Mouse (Mus musculus): ENCODE measurements around the gene Zbtb24. TPM values are rescaled to one million over a fixed set of nuclear protein-coding genes. Genes with fewer than 3 reads are reported as not detected.
"Not testable (repeated sequence)": the region's sequence is repeated elsewhere in the genome, so short reads cannot be mapped to it uniquely, and the experiment has no call there.

Gene Zbtb24
- polyA plus RNA-seq, 1 experiment from 2014 or later: 19.8 TPM

- no peaks in the 10 kb centered on the region for H3K36me3 ChIP-seq (replicated peaks)
Observed at GRCm38 (mm10) chr10:41486506-41487170, 36.5 kb downstream of the Zbtb24 start.

GRCm38 (mm10) chr10:41488877-41489276 lies 38.7 kb downstream of the Zbtb24 start:
- Histone ChIP-seq H3K27ac (no peak overlapping the region), H3K4me1 (peaks cover 18% of the 10 kb centered on the region), H3K27me3 (replicated peaks) (no peaks in the 10 kb centered on the region; the same call in 1 of the 2 replicates), H3K9ac (no peak overlapping the region), H3K4me3 (peak overlapping the region; percentile 86), H3K4me2 (peak overlapping the region; percentile 98), H3K36me3 (replicated peaks) (no peaks in the 10 kb centered on the region), H3K9me3 (no peaks in the 10 kb centered on the region)
- 46% methylated on average over 7 of the region's 7 CpGs for WGBS
- no peak for ATAC-seq (replicated peaks)

More at GRCm38 (mm10) chr10:41486506-41487170, 36.5 kb downstream of the Zbtb24 start:
- no peak overlapping the region for H3K4me2 ChIP-seq
- peaks cover 18% of the 10 kb centered on the region for H3K4me1 ChIP-seq
- H3K27me3 ChIP-seq (replicated peaks): no peaks in the 10 kb centered on the region; the same call in 1 of the 2 replicates
- no peak overlapping the region for H3K27ac ChIP-seq
- ATAC-seq (replicated peaks): no peak
- H3K9me3 ChIP-seq: no peaks in the 10 kb centered on the region
- WGBS: 68% methylated on average over 14 of the region's 14 CpGs
- no peak overlapping the region for H3K4me3 ChIP-seq
- H3K9ac ChIP-seq: no peak overlapping the region

- 42% methylated on average over 8 of the region's 8 CpGs for WGBS
- H3K4me3 ChIP-seq: peak overlapping the region; percentile 86
- peak overlapping the region; percentile 98 for H3K4me2 ChIP-seq
- peaks cover 18% of the 10 kb centered on the region for H3K4me1 ChIP-seq
- no peaks in the 10 kb centered on the region for H3K9me3 ChIP-seq
- no peaks in the 10 kb centered on the region for H3K36me3 ChIP-seq (replicated peaks)
- H3K27ac ChIP-seq: no peak overlapping the region
- H3K9ac ChIP-seq: peak overlapping the region; percentile 75
- no peak for ATAC-seq (replicated peaks)
- H3K27me3 ChIP-seq (replicated peaks): no peaks in the 10 kb centered on the region; the same call in 1 of the 2 replicates
Observed at GRCm38 (mm10) chr10:41489294-41489693, 39.1 kb downstream of the Zbtb24 start.

- Histone ChIP-seq H3K9ac (peak within 1 kb of the TSS; percentile 75), H3K4me1 (peaks cover 18% of the 10 kb centered on the region), H3K4me2 (peak within 1 kb of the TSS; percentile 98), H3K27me3 (replicated peaks) (no peaks in the 10 kb centered on the region; the same call in 1 of the 2 replicates), H3K36me3 (replicated peaks) (no peaks in the 10 kb centered on the region), H3K27ac (peak within 1 kb of the TSS; percentile 59; the same call in 1 of the 2 replicates), H3K9me3 (no peaks in the 10 kb centered on the region), H3K4me3 (peak within 1 kb of the TSS; percentile 86)
- under 1% methylated on average over 50 of the region's 50 CpGs for WGBS
- ATAC-seq (replicated peaks): peak; percentile 97
Observed at GRCm38 (mm10) chr10:41489708-41490517, 39.7 kb downstream of the Zbtb24 start, which contains the start of the genes Smpd2 and Ppil6. Gene Smpd2, minus strand, starts transcription at chr10:41490369. Gene Ppil6, plus strand, starts transcription at chr10:41490439.

GRCm38 (mm10) chr10:41490518-41490873 lies 40.3 kb downstream of the Zbtb24 start:
- peak; percentile 76 for ATAC-seq (replicated peaks)
- WGBS: under 1% methylated on average over 29 of the region's 29 CpGs
- Histone ChIP-seq H3K9me3 (no peaks in the 10 kb centered on the region), H3K4me2 (peak overlapping the region; percentile 98), H3K36me3 (replicated peaks) (no peaks in the 10 kb centered on the region), H3K4me3 (peak overlapping the region; percentile 86), H3K27ac (peak overlapping the region; percentile 59; the same call in 1 of the 2 replicates), H3K4me1 (peaks cover 18% of the 10 kb centered on the region), H3K9ac (peak overlapping the region; percentile 75), H3K27me3 (replicated peaks) (no peaks in the 10 kb centered on the region; the same call in 1 of the 2 replicates)

- H3K4me3 ChIP-seq: peak overlapping the region; percentile 86; the same call in 1 of the 2 replicates
- no peak overlapping the region for H3K27ac ChIP-seq
- H3K9ac ChIP-seq: no peak overlapping the region
- no peaks in the 10 kb centered on the region; the same call in 1 of the 2 replicates for H3K27me3 ChIP-seq (replicated peaks)
- no peaks in the 10 kb centered on the region for H3K9me3 ChIP-seq
- H3K36me3 ChIP-seq (replicated peaks): no peaks in the 10 kb centered on the region
- 50% methylated on average over 4 of the region's 4 CpGs for WGBS
- ATAC-seq (replicated peaks): no peak
- H3K4me2 ChIP-seq: peak overlapping the region; percentile 98
- peaks cover 18% of the 10 kb centered on the region for H3K4me1 ChIP-seq
Observed at GRCm38 (mm10) chr10:41491111-41491510, 40.9 kb downstream of the Zbtb24 start.

- no peaks in the 10 kb centered on the region for H3K9me3 ChIP-seq
- no peaks in the 10 kb centered on the region for H3K36me3 ChIP-seq (replicated peaks)
- H3K9ac ChIP-seq: no peak overlapping the region
- 62% methylated on average over 4 of the region's 4 CpGs for WGBS
- H3K4me3 ChIP-seq: no peak overlapping the region
- ATAC-seq (replicated peaks): no peak
- no peaks in the 10 kb centered on the region for H3K27me3 ChIP-seq (replicated peaks)
- H3K4me1 ChIP-seq: no peaks in the 10 kb centered on the region
- H3K27ac ChIP-seq: no peak overlapping the region
- H3K4me2 ChIP-seq: no peak overlapping the region
Observed at GRCm38 (mm10) chr10:41500941-41501340, 50.8 kb downstream of the Zbtb24 start.

GRCm38 (mm10) chr10:41504996-41505395 lies 54.8 kb downstream of the Zbtb24 start:
- WGBS: 100% methylated on average over 1 of the region's 1 CpGs
- no peaks in the 10 kb centered on the region for H3K4me1 ChIP-seq

GRCm38 (mm10) chr10:41505446-41505845 lies 55.3 kb downstream of the Zbtb24 start:
- ATAC-seq (replicated peaks): peak; percentile 83
- not testable (repeated sequence) for H3K4me2 ChIP-seq; H3K4me3 ChIP-seq; H3K9me3 ChIP-seq; H3K27me3 ChIP-seq (replicated peaks); H3K36me3 ChIP-seq (replicated peaks); H3K4me1 ChIP-seq; H3K9ac ChIP-seq; H3K27ac ChIP-seq
- under 1% methylated on average over 3 of the region's 3 CpGs for WGBS

More at GRCm38 (mm10) chr10:41504996-41505395, 54.8 kb downstream of the Zbtb24 start:
- Histone ChIP-seq H3K4me3 (no peak overlapping the region), H3K36me3 (replicated peaks) (no peaks in the 10 kb centered on the region), H3K27me3 (replicated peaks) (no peaks in the 10 kb centered on the region), H3K9ac (no peak overlapping the region), H3K9me3 (no peaks in the 10 kb centered on the region), H3K4me2 (no peak overlapping the region), H3K27ac (no peak overlapping the region)
- ATAC-seq (replicated peaks): no peak; the same call in 1 of the 2 replicates

- H3K4me1 ChIP-seq: no peaks in the 10 kb centered on the region
- H3K4me2 ChIP-seq: no peak overlapping the region
- WGBS: 29% methylated on average over 2 of the region's 2 CpGs
- H3K9ac ChIP-seq: no peak overlapping the region
- no peaks in the 10 kb centered on the region for H3K27me3 ChIP-seq (replicated peaks)
- H3K4me3 ChIP-seq: no peak overlapping the region
- no peaks in the 10 kb centered on the region for H3K9me3 ChIP-seq
- no peak for ATAC-seq (replicated peaks)
- H3K36me3 ChIP-seq (replicated peaks): no peaks in the 10 kb centered on the region
- no peak overlapping the region for H3K27ac ChIP-seq
Observed at GRCm38 (mm10) chr10:41509160-41509559, 59.0 kb downstream of the Zbtb24 start.

GRCm38 (mm10) chr10:41514301-41514700 lies 64.1 kb downstream of the Zbtb24 start:
- H3K4me1 ChIP-seq: peaks cover 3% of the 10 kb centered on the region; the same call in 1 of the 2 replicates
- 83% methylated on average over 4 of the region's 4 CpGs for WGBS
- H3K9me3 ChIP-seq: no peaks in the 10 kb centered on the region
- no peaks in the 10 kb centered on the region for H3K27me3 ChIP-seq (replicated peaks)
- no peak overlapping the region for H3K27ac ChIP-seq
- no peaks in the 10 kb centered on the region for H3K36me3 ChIP-seq (replicated peaks)
- no peak overlapping the region for H3K4me2 ChIP-seq
- H3K4me3 ChIP-seq: no peak overlapping the region
- no peak for ATAC-seq (replicated peaks)
- no peak overlapping the region for H3K9ac ChIP-seq

GRCm38 (mm10) chr10:41514921-41515320 lies 64.7 kb downstream of the Zbtb24 start:
- Histone ChIP-seq H3K4me2 (no peak overlapping the region), H3K4me1 (peaks cover 3% of the 10 kb centered on the region; the same call in 1 of the 2 replicates), H3K27me3 (replicated peaks) (no peaks in the 10 kb centered on the region), H3K9ac (no peak overlapping the region), H3K36me3 (replicated peaks) (no peaks in the 10 kb centered on the region), H3K4me3 (no peak overlapping the region), H3K9me3 (no peaks in the 10 kb centered on the region), H3K27ac (no peak overlapping the region)
- no peak for ATAC-seq (replicated peaks)
